Mouse (Mus musculus) CH12.LX (cell line): ENCODE results near the gene Snx19. TPM values are rescaled to one million over a fixed set of nuclear protein-coding genes. Genes with fewer than 3 reads are reported as not detected.

Experiments
- DNase-seq: peaks from one replicate; pipeline ENCODE4 v3.0.0-alpha.2; 2013; ENCODE audit errors: extremely low read depth
- H3K27ac ChIP-seq: 2 replicates; pipeline ENCODE4 v1.5.1; 2012; ENCODE audit warnings: low read depth, mild to moderate bottlenecking, control low read depth, moderate library complexity; ENCODE audit not compliant: insufficient read depth
- H3K27me3 ChIP-seq: replicated peaks from 2 replicates; pipeline ENCODE3; 2012; ENCODE audit warnings: inconsistent platforms
- H3K36me3 ChIP-seq, 2 experiments: replicated peaks in 1 of 2; 2 replicates each; pipeline versions ENCODE3 to v1.6.1; 2012; ENCODE audit warnings: inconsistent platforms in 1 of 2, low read length in 1 of 2, mild to moderate bottlenecking in 1 of 2, mixed read lengths in 1 of 2, moderate library complexity in 1 of 2; ENCODE audit not compliant: control insufficient read depth in 1 of 2, insufficient read depth in 1 of 2
- H3K4me1 ChIP-seq, 2 experiments: 2 replicates each; pipeline ENCODE4 v1.6.1; 2012; ENCODE audit warnings: inconsistent platforms in 1 of 2, moderate library complexity in 1 of 2; ENCODE audit not compliant: insufficient read depth in 2 of 2, control insufficient read depth in 1 of 2
- H3K4me2 ChIP-seq: 2 replicates; pipeline ENCODE4 v1.6.1; 2012; ENCODE audit warnings: low read depth, mild to moderate bottlenecking, control low read depth; ENCODE audit not compliant: poor library complexity, insufficient read depth, severe bottlenecking
- H3K4me3 ChIP-seq, 3 experiments: fragments of 150-350 bp in 1 of 3; sonication (generic) in 1 of 3; replicated peaks in 1 of 3; 2 replicates each; pipeline versions ENCODE3 to v1.5.1; 2011 to 2012; ENCODE audit warnings: low read depth in 2 of 3, low read length in 2 of 3, mild to moderate bottlenecking in 2 of 3, moderate library complexity in 2 of 3, control low read depth in 1 of 3, improper control_type of control experiment in 1 of 3, inconsistent platforms in 1 of 3, mixed read lengths in 1 of 3; ENCODE audit not compliant: poor library complexity in 1 of 3
- H3K79me2 ChIP-seq: replicated peaks from 2 replicates; pipeline ENCODE4 v1.6.1; 2012; ENCODE audit warnings: mild to moderate bottlenecking, moderate library complexity; ENCODE audit not compliant: control insufficient read depth, poor library complexity, insufficient read depth, severe bottlenecking; ENCODE audit errors: extremely low read depth
- H3K9ac ChIP-seq: 2 replicates; pipeline ENCODE4 v1.6.1; 2012; ENCODE audit warnings: low read depth, mild to moderate bottlenecking, control low read depth, moderate library complexity; ENCODE audit not compliant: insufficient read depth
- H3K9me3 ChIP-seq: replicated peaks from 2 replicates; pipeline ENCODE3; 2012; ENCODE audit warnings: low read length, inconsistent platforms, mixed read lengths
- CHD1 ChIP-seq: IDR thresholded peaks from 2 replicates; pipeline ENCODE4 v1.6.1; 2012; ENCODE audit warnings: low read depth, low read length, improper control_type of control experiment, inconsistent platforms
- CTCF ChIP-seq, 2 experiments: IDR thresholded peaks in 1 of 2; conservative IDR thresholded peaks in 1 of 2; 2 replicates each; pipeline ENCODE4 v1.5.1; 2011 to 2012; ENCODE audit warnings: low read depth in 2 of 2, low read length in 2 of 2, improper control_type of control experiment in 1 of 2, inconsistent platforms in 1 of 2, mild to moderate bottlenecking in 1 of 2, moderate library complexity in 1 of 2
- GABPA ChIP-seq: IDR thresholded peaks from 2 replicates; pipeline ENCODE4 v1.6.1; 2012; ENCODE audit warnings: low read depth, low read length, improper control_type of control experiment, inconsistent platforms; ENCODE audit not compliant: insufficient replicate concordance
- HCFC1 ChIP-seq: IDR thresholded peaks from 2 replicates; pipeline ENCODE4 v1.6.1; 2012; ENCODE audit warnings: low read depth, mild to moderate bottlenecking, inconsistent platforms, low read length, improper control_type of control experiment
- JUN ChIP-seq: IDR thresholded peaks from 2 replicates; pipeline ENCODE4 v1.6.1; 2011; ENCODE audit warnings: low read depth, mild to moderate bottlenecking, low read length, improper control_type of control experiment, moderate library complexity; ENCODE audit not compliant: insufficient read depth
- MAX ChIP-seq: IDR thresholded peaks from 2 replicates; pipeline ENCODE4 v1.6.1; 2011; ENCODE audit warnings: low read length, improper control_type of control experiment
- MXI1 ChIP-seq: IDR thresholded peaks from 2 replicates; pipeline ENCODE4 v1.6.1; 2011; ENCODE audit warnings: mild to moderate bottlenecking, low read depth, low read length, improper control_type of control experiment
- NELFE ChIP-seq: IDR thresholded peaks from 2 replicates; pipeline ENCODE4 v1.6.1; 2011; ENCODE audit warnings: low read depth, low read length, improper control_type of control experiment
- POLR2A ChIP-seq: IDR thresholded peaks from 2 replicates; pipeline ENCODE4 v1.6.1; 2011; ENCODE audit warnings: low read depth, mild to moderate bottlenecking, improper control_type of control experiment, low read length
- RAD21 ChIP-seq: IDR thresholded peaks from 2 replicates; pipeline ENCODE4 v1.6.1; 2011; ENCODE audit warnings: low read depth, mild to moderate bottlenecking, low read length, improper control_type of control experiment, moderate library complexity
- SIN3A ChIP-seq: IDR thresholded peaks from 2 replicates; pipeline ENCODE4 v1.6.1; 2012; ENCODE audit warnings: low read length, improper control_type of control experiment, inconsistent platforms
- SMC3 ChIP-seq: IDR thresholded peaks from 2 replicates; pipeline ENCODE4 v1.6.1; 2011; ENCODE audit warnings: low read depth, low read length, improper control_type of control experiment
- USF2 ChIP-seq: conservative IDR thresholded peaks from 2 replicates; pipeline ENCODE4 v1.6.1; 2011; ENCODE audit warnings: low read depth, low read length, improper control_type of control experiment
- ZC3H11A ChIP-seq: IDR thresholded peaks from 2 replicates; pipeline ENCODE4 v1.6.1; 2012; ENCODE audit warnings: low read depth, mild to moderate bottlenecking, inconsistent platforms, low read length, improper control_type of control experiment
- ZKSCAN1 ChIP-seq: IDR thresholded peaks from 2 replicates; pipeline ENCODE4 v1.6.1; 2012; ENCODE audit warnings: low read depth, inconsistent platforms, low read length, improper control_type of control experiment, borderline replicate concordance
- ZNF384 ChIP-seq: IDR thresholded peaks from 2 replicates; pipeline ENCODE4 v1.6.1; 2012; ENCODE audit warnings: low read depth, low read length, improper control_type of control experiment, inconsistent platforms
- dilution Hi-C: fragments of 300-500 bp; cut with MboI; formaldehyde crosslinking; loops from 2 replicates; pipeline ENCODE4 v1.14.3; 2020; ENCODE audit warnings: low sequenced_read_pairs; ENCODE audit not compliant: extremely low pct_unique_long_range_greater_than_20kb, extremely low pct_ligation_motif_present
- in situ Hi-C: fragments of 300-500 bp; cut with MboI; formaldehyde crosslinking; loops from 3 replicates; pipeline ENCODE4 v1.14.3; 2019; ENCODE audit warnings: low sequenced_read_pairs, low pct_ligation_motif_present, low pct_unique_long_range_greater_than_20kb, mixed read lengths
- polyA plus RNA-seq: library from polyadenylated mRNA; unstranded; fragments of >175 nt; gene quantifications from 2 replicates; pipeline ENCODE4 v1.2.1, GENCODE M21; 2012; ENCODE audit warnings: low read depth; ENCODE audit not compliant: insufficient read length
- total RNA-seq, 2 experiments: library from RNA; depleted of rRNA; stranded (reverse); fragments of 300-350 nt in 1 of 2; fragments of >200 nt in 1 of 2; gene quantifications; 2 replicates each; pipeline ENCODE4 v1.2.3; 2012 to 2014

Snx19 gene
- total and polyA plus RNA-seq, 3 experiments = 9.5 to 19.3 (median 12.1) TPM

DNA sequence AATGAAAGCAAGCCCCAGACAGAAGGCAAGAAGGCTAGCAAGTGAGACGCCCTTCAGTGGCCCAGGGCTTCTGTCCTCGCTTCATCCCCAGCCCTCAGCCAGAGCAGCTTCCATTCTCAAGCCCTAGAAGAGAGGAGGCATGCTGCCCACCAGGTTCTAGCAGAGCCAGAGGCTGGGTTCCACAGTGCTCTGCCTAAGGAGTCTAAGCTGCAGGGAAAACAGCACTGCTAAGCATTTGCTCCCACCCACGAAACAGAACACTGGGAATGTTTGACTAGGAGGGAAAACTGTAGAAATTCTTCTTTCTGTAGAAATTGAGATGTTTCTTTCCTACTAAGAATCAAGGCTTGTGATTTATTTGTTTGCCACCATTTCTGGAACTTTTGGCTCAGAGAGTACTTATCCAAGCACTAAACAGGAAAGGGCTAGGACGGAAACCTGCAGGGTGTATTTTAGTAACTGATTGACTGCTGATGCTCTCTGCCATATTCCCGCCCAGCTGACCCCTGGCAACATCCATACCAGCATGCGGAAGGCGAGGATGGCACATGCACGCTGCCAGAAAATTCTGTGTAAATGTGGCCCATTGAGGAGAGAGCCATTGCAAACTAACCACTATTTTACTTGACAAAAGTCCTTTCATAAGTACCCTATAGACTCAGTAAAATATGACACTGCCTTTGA lies 9.1 kb downstream of the Snx19 start:
- 0 out of 2 replicates have a peak, but pooled peaks cover under 1% of the 10 kb centered on the region for H3K79me2 ChIP-seq
- H3K36me3 ChIP-seq = peaks cover 53 to 80% of the 10 kb centered on the region in 2 experiments
- peaks cover 7 to 34% of the 10 kb centered on the region in 2 experiments for H3K4me1 ChIP-seq
- dilution Hi-C loops (no loop called here), in situ Hi-C loops (no loop called here)
- H3K4me3 ChIP-seq = no peak overlapping the region
- H3K9me3 ChIP-seq = no peaks in the 10 kb centered on the region
- no peak overlapping the region for H3K27ac ChIP-seq
- H3K9ac ChIP-seq = no peak overlapping the region
- TF ChIP-seq HCFC1 (no peak), POLR2A (no peak), ZC3H11A (no peak), ZKSCAN1 (no peak), MXI1 (no peak), JUN (no peak), GABPA (no peak), SIN3A (no peak), NELFE (no peak), CHD1 (no peak), RAD21 (no peak)
- H3K27me3 ChIP-seq = no peaks in the 10 kb centered on the region
- DNase-seq = no peak
- no peak overlapping the region for H3K4me2 ChIP-seq

DNA sequence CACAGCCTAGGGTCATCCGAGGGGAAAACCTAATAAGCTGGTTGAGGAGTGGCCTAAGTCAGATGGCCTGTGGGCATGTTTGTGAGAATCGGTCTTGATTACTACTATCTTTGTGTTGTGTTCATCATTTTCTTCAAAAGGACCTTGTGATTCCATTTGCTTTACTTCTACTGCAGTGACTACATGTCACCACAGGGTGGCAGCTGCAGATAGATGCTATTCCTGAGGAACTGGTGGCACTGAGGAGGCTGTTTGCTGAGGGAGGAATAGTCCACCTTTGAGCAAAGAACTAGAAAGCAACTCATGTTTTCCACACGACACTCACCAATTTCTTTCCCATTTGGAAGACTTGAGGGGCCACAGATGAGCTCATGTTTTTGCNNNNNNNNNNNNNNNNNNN lies 11.6 kb downstream of the Snx19 start:
- Histone ChIP-seq H3K4me3 (no peak overlapping the region), H3K36me3 (peaks cover 62 to 90% of the 10 kb centered on the region in 2 experiments), H3K9ac (no peak overlapping the region), H3K27ac (no peak overlapping the region), H3K79me2 (no peaks in the 10 kb centered on the region), H3K9me3 (no peaks in the 10 kb centered on the region), H3K27me3 (no peaks in the 10 kb centered on the region), H3K4me2 (no peak overlapping the region), H3K4me1 (peaks cover 7 to 17% of the 10 kb centered on the region in 2 experiments)
- DNase-seq = peak; percentile 33
- dilution Hi-C loops (no loop called here), in situ Hi-C loops (no loop called here)
- TF ChIP-seq SMC3 (peak; percentile 42), ZC3H11A (no peak), CTCF (conservative IDR thresholded peaks at IDR 0.05 in 1 of 2, IDR thresholded peaks at IDR 0.05 in 1 of 2; ENCODE audit: low read depth in 2 of 2, low read length in 2 of 2) (peak; percentile 68 to 75), ZNF384 (no peak), MAX (no peak), RAD21 (peak; percentile 20), USF2 (no peak)
